Mouse (Mus musculus) adrenal gland, adult (tissue): ENCODE data around the gene Pde4b.

Source experiments
- DNase-seq, 2 experiments: peaks; one replicate each; pipeline ENCODE4 v3.0.0; 2022 to 2023; ENCODE audit warnings: low spot score in 1 of 2; ENCODE audit not compliant: inconsistent age in 2 of 2

Pde4b gene

DNA sequence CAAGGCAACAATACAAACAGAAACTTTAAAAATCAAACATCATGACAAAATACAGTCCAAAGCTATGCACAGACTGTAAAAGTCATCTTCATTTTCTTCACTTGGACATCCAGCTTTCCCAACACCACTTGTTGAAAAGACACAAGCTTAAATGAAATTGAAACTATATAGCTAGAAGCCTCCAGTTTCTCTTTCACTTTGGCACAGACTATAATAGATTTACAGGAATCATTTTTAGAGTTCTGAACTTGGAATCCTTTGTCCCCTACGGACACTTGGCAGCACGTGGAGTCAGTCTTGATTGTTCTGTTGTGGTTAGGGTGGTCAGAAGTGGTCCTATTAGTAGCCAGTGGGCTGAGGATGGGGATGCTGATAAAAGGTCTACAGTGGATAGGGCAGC lies 191.6 kb downstream of the Pde4b start:
- DNase-seq: peak in 1 of 2 experiments; percentile 22

DNA sequence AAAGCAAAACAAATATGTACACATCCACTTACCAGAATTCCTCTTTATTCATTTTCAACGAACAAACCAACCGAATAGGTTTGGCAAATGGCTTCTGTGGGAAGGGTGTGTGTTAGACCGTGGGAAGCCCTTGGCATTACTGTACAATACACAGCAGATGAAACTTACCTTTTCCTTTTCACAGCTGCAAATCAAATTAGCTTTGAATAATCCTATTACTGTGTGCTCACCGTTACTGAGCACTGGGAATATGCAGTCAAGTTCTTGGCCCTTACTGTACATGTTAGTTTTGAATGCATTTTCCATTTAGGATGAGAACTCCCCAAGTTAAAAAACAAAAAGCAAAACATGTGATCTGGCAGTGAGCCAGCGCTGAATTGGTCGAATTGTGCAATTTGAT lies 199.8 kb downstream of the Pde4b start:
- no peak for DNase-seq

DNA sequence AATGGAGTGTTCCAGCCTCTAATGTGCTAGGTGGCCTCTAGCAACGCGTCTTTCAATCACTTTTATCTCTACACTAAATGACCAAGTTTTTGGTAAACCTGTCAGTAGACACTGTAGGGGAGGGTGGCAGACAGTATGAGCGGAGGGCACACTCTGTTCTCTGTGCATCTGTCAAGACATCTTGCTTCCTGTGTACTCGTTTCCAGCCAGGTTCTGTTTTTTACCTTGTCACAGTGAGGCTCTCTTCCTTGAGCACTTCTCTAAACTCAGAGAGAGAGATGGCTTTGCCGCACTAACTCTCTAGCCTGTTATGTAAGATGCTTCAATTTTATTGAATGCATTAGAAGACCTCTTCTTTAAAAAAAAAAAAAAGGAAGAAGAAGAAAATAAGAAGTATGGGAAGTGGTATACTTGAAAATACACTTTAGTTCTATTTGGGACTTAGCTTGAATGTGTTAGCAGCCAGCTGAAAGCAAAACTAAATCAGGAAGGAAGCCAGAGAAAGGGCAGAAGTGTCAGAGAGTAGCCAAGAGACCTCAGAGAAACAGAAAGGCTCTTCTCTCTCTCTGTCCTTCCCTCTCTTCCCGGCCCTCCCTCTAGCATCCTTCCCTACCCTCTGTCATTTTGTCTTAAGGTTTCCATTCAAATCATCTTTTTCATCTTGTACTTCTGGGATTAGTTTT lies 202.8 kb downstream of the Pde4b start:
- DNase-seq: no peak

DNA sequence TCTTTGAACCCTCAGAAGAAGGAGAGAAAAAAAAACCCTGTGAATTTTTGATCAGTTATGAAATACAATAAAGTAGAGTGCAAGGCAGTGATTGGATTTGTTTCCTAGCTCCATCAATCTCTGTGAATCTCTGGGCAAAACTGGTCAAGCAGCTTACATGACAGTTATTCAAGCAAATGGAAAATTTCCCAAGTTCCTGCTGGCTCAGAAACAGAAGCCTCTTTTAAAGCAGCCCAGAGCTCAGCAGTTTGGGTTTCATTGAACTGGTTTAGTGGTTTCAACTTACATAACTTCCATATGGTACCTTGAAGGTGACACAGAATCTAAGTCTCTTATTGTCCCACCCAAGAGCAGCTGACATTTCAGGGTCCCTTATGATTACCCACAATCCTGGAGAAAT lies 210.2 kb downstream of the Pde4b start:
- no peak for DNase-seq

GRCm38 (mm10) chr4:102302568-102302967 lies 215.2 kb downstream of the Pde4b start:
- peak; percentile 45 to 77 for DNase-seq

- no peak for DNase-seq
These were observed 220.4 kb downstream of the Pde4b start for GRCm38 (mm10) chr4:102307661-102308297.

GRCm38 (mm10) chr4:102310630-102311029 lies 223.3 kb downstream of the Pde4b start:
- no peak for DNase-seq

DNA sequence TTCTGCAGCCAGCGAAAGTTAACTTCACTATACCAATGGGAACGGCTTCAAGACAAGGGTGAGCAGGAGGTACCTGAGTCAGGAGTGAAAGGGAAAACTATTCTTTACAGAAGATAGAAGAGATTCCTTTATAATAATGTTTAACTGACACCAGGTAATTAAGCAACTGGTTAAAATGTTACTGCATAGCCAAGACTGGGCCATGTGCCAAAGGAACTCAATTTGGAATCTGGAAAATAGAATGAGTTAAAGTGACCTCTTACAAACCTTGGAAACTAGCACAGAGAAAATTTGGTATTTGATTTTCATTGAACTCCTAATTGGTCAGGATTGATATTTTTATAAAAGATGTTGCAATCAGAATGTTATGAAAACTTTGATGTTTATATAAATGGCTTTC lies 228.7 kb downstream of the Pde4b start:
- no peak for DNase-seq

- no peak for DNase-seq
These were observed 229.4 kb downstream of the Pde4b start for GRCm38 (mm10) chr4:102316699-102317285.

DNA sequence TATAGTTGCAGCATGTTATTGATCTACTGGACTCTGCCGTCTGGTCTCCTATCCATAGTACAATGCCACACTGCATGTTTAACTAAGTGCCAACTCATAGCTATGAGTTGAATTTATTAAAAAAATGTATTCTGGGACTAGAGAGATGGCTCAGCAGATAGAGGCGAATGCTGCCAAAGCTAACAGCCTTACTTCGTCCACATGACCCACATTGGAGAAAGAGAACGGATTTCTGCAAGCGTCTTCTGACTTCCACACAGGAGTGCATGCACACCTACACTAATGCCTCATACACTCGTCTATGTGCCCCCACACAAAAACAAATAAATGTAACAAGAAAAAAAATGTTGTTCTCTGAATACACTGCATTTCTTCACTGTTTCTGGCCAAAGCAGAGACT lies 231.3 kb downstream of the Pde4b start:
- DNase-seq: no peak

- no peak for DNase-seq
These were observed 234.0 kb downstream of the Pde4b start for GRCm38 (mm10) chr4:102321340-102321739.

- no peak for DNase-seq
These were observed 245.0 kb downstream of the Pde4b start for GRCm38 (mm10) chr4:102332386-102332785.

GRCm38 (mm10) chr4:102332885-102333284 lies 245.5 kb downstream of the Pde4b start:
- DNase-seq: no peak

DNA sequence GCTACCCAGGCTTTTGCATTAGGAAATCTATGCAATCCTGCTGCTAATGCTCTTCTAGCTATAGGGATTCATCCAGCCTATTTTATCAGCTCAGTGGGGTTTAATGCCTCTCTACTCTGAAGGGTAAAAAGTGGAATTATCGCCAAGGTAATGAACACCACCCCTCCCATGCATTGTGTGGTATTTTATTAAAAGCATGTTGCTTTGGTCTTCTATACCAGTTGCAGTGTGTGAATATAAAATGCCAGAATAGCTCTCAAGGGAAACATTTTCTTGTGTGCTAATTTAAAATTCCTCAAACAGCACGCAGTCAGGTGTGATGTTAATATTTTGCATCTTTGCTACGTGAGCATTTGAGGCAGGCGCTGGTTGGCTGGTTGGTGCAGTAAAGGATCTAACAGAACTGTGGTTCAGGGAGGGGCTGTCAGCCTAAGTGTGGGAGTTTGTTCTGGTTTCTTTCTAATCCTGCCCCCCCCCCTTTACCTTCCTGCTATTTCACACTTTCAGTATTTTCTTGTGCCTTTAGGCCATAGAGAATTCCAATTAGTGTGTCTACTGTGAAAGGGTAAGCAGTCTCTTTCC lies 259.7 kb downstream of the Pde4b start:
- no peak for DNase-seq

DNA sequence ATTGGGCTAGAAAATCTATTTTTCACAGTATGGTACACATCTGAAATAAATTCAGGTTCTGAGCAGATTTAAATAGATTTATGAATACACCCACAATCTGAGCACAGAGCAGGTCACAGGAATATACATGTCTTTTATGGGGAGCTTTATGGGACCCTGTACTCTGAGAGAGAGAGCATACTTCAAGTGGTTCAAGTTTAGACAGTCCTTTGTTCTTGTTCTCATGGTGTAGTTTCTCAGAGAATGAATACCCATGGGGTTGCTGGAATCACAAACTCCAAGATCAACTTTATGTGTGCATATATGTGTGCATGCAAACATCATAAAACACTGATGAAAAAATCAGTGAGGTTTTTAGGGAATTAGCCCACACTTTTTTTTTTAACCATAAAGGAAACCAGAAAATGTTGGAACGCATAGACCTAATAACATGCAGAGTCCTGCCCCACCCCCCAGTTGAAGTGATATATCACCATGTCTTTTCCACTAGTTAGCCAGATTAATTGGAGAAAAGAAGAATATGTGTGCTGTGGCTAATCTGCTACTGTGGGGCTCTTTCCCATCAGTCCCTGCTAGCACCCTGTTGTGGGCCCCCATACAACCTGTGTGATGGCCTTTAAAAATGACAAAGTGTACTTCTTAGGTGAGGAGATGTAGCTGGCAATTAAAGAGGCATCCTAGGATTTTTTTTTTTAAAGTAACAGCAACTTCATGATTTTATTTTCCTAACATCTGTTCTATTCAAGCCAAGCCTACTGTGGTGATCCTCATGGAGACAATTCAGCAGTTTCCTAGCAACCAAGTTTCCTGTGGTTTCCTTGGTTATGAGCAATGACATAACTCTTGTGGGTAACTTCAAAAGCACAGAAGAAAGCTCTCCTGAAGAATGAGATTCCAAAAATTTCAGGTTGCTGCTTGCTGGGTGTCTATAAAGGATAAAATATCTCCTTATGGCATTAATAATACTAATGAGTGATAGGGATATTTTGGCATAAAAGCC lies 264.4 kb downstream of the Pde4b start:
- DNase-seq: no peak

- no peak for DNase-seq
These were observed 266.5 kb downstream of the Pde4b start for GRCm38 (mm10) chr4:102353641-102354403.

DNA sequence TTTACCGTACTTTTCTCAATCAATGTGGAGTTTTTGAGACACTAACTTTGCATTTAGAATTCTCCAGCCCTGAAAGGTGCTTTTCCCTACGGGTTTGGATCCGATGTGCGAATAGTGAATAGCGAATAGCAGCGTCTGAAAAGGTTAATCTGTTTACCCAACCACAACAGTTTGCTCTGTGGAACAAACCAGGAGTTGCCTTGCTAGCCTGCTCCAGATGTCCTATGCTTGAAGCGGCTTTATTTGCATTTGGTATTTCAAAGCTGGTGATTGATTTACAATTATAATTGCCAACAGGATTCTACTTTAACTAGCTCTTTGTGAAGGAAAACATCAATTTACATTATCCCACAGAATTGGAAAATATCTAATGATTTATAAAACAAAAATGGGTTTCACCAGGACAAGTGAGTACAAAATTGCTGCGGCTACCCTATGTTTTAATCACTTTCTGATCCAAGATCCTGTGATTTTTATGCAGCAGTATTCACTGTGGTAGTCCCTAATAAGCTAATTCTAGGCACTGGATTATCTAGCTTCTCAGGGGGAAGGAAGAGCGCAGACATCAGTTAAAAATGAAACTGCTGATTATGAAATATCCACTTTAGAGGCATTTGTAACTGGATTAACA lies 280.9 kb downstream of the Pde4b start:
- no peak for DNase-seq

GRCm38 (mm10) chr4:102374614-102375013 lies 287.3 kb downstream of the Pde4b start:
- DNase-seq: no peak

- DNase-seq: no peak
These were observed 295.6 kb downstream of the Pde4b start for GRCm38 (mm10) chr4:102382763-102383505.
